In genomic region chr5:111200915-111201610, GRCm38 (mm10) we compare ENCODE assay signal across 8 mouse cellular contexts.
DNase-seq lines count a peak whose midpoint lies in the region; ATAC-seq and TF ChIP-seq lines count a peak whose summit lies in the region.

No protein-coding gene starts in this region.

- H3K4me1 ChIP-seq in stomach, embryonic 15.5 days, result peaks cover 29% of the 10 kb centered on the region
- no peaks in the 10 kb centered on the region for H3K4me1 ChIP-seq in stomach, postnatal 0 days (replicated peaks; ENCODE audit: control insufficient read depth, insufficient read depth)
- peaks cover 93% of the 10 kb centered on the region for H3K4me1 ChIP-seq in midbrain, embryonic 13.5 days (replicated peaks)
- H3K4me1 ChIP-seq in intestine, embryonic 15.5 days (replicated peaks), result peaks cover 38% of the 10 kb centered on the region

- 51% methylated on average over 16 of the region's 16 CpGs for WGBS in stomach, embryonic 15.5 days
- WGBS in stomach, postnatal 0 days, result 52% methylated on average over 16 of the region's 16 CpGs
- 31% methylated on average over 16 of the region's 16 CpGs for WGBS in midbrain, embryonic 13.5 days
- WGBS in intestine, embryonic 15.5 days, result 58% methylated on average over 16 of the region's 16 CpGs

- no peak for DNase-seq in stomach, postnatal 0 days (ENCODE audit: low spot score)
- DNase-seq in cerebellum, postnatal 14 days, result peak; percentile 86 to 92
- DNase-seq in gastrocnemius, postnatal 10 days, result peak; percentile 73
- DNase-seq in layer of hippocampus, postnatal 14 days (ENCODE audit: low spot score in 2 of 2), result peak; percentile 60 to 80
- DNase-seq in spleen, postnatal 14 days (ENCODE audit: low spot score in 2 of 2), result no peak

- no peak overlapping the region for H3K4me3 ChIP-seq in stomach, embryonic 15.5 days (replicated peaks)
- no peak overlapping the region for H3K4me3 ChIP-seq in stomach, postnatal 0 days (ENCODE audit: low read depth, low read length)
- H3K4me3 ChIP-seq in midbrain, embryonic 13.5 days (replicated peaks), result no peak overlapping the region
- no peak overlapping the region for H3K4me3 ChIP-seq in intestine, embryonic 15.5 days (replicated peaks)

- H3K36me3 ChIP-seq in stomach, embryonic 15.5 days, result no peaks in the 10 kb centered on the region
- H3K36me3 ChIP-seq in stomach, postnatal 0 days (ENCODE audit: control insufficient read depth, insufficient read depth, low read length), result no peaks in the 10 kb centered on the region
- no peaks in the 10 kb centered on the region for H3K36me3 ChIP-seq in midbrain, embryonic 13.5 days
- H3K36me3 ChIP-seq in intestine, embryonic 15.5 days, result no peaks in the 10 kb centered on the region

- H3K9ac ChIP-seq in stomach, embryonic 15.5 days, result 0 out of 2 replicates have a peak overlapping the region, but pooled peaks have one; percentile 9
- no peak overlapping the region for H3K9ac ChIP-seq in stomach, postnatal 0 days (ENCODE audit: low read length)
- H3K9ac ChIP-seq in midbrain, embryonic 13.5 days (replicated peaks), result no peak overlapping the region
- H3K9ac ChIP-seq in intestine, embryonic 15.5 days, result no peak overlapping the region

- no peaks in the 10 kb centered on the region for H3K9me3 ChIP-seq in stomach, embryonic 15.5 days
- H3K9me3 ChIP-seq in stomach, postnatal 0 days (ENCODE audit: control insufficient read depth, low read length), result no peaks in the 10 kb centered on the region
- no peaks in the 10 kb centered on the region for H3K9me3 ChIP-seq in midbrain, embryonic 13.5 days
- no peaks in the 10 kb centered on the region for H3K9me3 ChIP-seq in intestine, embryonic 15.5 days

- H3K27me3 ChIP-seq in stomach, embryonic 15.5 days (replicated peaks), result no peaks in the 10 kb centered on the region
- no peaks in the 10 kb centered on the region for H3K27me3 ChIP-seq in stomach, postnatal 0 days (ENCODE audit: control insufficient read depth, insufficient read depth, low read length)
- H3K27me3 ChIP-seq in midbrain, embryonic 13.5 days, result no peaks in the 10 kb centered on the region
- H3K27me3 ChIP-seq in intestine, embryonic 15.5 days (replicated peaks), result no peaks in the 10 kb centered on the region

- no peak for ATAC-seq in stomach, embryonic 15.5 days (ENCODE audit: insufficient read depth, low FRiP score, low read depth)
- ATAC-seq in stomach, postnatal 0 days (ENCODE audit: low FRiP score, low TSS enrichment), result no peak
- ATAC-seq in midbrain, embryonic 13.5 days, result peak; percentile 66
- ATAC-seq in intestine, embryonic 15.5 days, result no peak

- no peak for TF ChIP-seq EP300 in stomach, postnatal 0 days (optimal IDR thresholded peaks at IDR 0.05)

- H3K27ac ChIP-seq in stomach, embryonic 15.5 days, result no peak overlapping the region
- no peak overlapping the region for H3K27ac ChIP-seq in stomach, postnatal 0 days (replicated peaks)
- H3K27ac ChIP-seq in midbrain, embryonic 13.5 days, result peak overlapping the region; percentile 81
- H3K27ac ChIP-seq in intestine, embryonic 15.5 days, result no peak overlapping the region

- TF ChIP-seq CTCF in stomach, postnatal 0 days (IDR thresholded peaks at IDR 0.05; ENCODE audit: low read depth), result no peak

- H3K4me2 ChIP-seq in stomach, embryonic 15.5 days, result no peak overlapping the region
- H3K4me2 ChIP-seq in stomach, postnatal 0 days (replicated peaks; ENCODE audit: low read depth), result no peak overlapping the region
- H3K4me2 ChIP-seq in midbrain, embryonic 13.5 days (replicated peaks), result no peak overlapping the region
- no peak overlapping the region for H3K4me2 ChIP-seq in intestine, embryonic 15.5 days (replicated peaks)

Comparison
In these comparisons a context has a peak if more than half of its experiments do, and no peak if none do; other contexts are left out.
1. DNase-seq: peak in cerebellum, postnatal 14 days (2 of 2), gastrocnemius, postnatal 10 days (single experiment) and layer of hippocampus, postnatal 14 days (2 of 2); none in stomach, postnatal 0 days (single experiment) and spleen, postnatal 14 days (0 of 2).